19 mouse cellular contexts compared by ENCODE assay signal in genomic region chr17:78938927-78939326, GRCm38 (mm10). TPM values are rescaled to one million over a fixed set of nuclear protein-coding genes. Genes with fewer than 3 reads are reported as not detected.
"Had no signal": no experiment of that assay in that cellular context is flagged by ENCODE, and none has a peak within 500 bp of the region (broad histone marks: within the 10 kb centered on the region; RNA-seq: fewer than 3 reads in every experiment).

No protein-coding gene starts in this region.

- H3K4me3 ChIP-seq: limb, embryonic 12.5 days; liver, embryonic 13.5 days; midbrain, embryonic 13.5 days; neural tube, embryonic 13.5 days; stomach, embryonic 15.5 days had no signal

- H3K4me2 ChIP-seq: limb, embryonic 12.5 days; liver, embryonic 13.5 days; midbrain, embryonic 13.5 days; neural tube, embryonic 13.5 days; stomach, embryonic 15.5 days had no signal

- ATAC-seq: intestine, embryonic 16.5 days; liver, postnatal 0 days; midbrain, embryonic 13.5 days had no signal

- DNase-seq: kidney, adult 8-10 months; kidney, postnatal 36 days; layer of hippocampus, adult 9-11 months; layer of hippocampus, postnatal 36 days; liver; liver, embryonic 13.5 days; liver, postnatal 0 days; right cerebral cortex, postnatal 14 days; thymus, postnatal 36 days had no signal

- H3K27ac ChIP-seq: kidney, postnatal 0 days; limb, embryonic 12.5 days; liver, embryonic 13.5 days; macrophage; midbrain, embryonic 13.5 days; neural tube, embryonic 13.5 days; stomach, embryonic 15.5 days had no signal

- H3K9ac ChIP-seq: limb, embryonic 12.5 days; liver, embryonic 13.5 days; liver, postnatal 0 days; midbrain, embryonic 13.5 days; neural tube, embryonic 13.5 days; stomach, embryonic 15.5 days had no signal

- H3K36me3 ChIP-seq: stomach, embryonic 15.5 days had no signal

- H3K27me3 ChIP-seq: limb, embryonic 12.5 days; liver, embryonic 13.5 days; midbrain, embryonic 13.5 days; neural tube, embryonic 13.5 days; stomach, embryonic 15.5 days had no signal

- H3K9me3 ChIP-seq: limb, embryonic 12.5 days; liver, embryonic 13.5 days; midbrain, embryonic 13.5 days; neural tube, embryonic 13.5 days; stomach, embryonic 15.5 days had no signal

RNA-seq across cellular contexts. Expression of gene Sult6b1, which starts 32.1 kb away (rescaled TPM):
- total RNA-seq: layer of hippocampus, adult 18-20 months; layer of hippocampus, postnatal 36 days; midbrain, postnatal 0 days had no signal
- polyA plus RNA-seq: macrophage; midbrain, postnatal 0 days; neural tube, embryonic 13.5 days; spleen, adult 2 months had no signal
